Mouse (Mus musculus) T-helper 1 cell (primary cell): ENCODE results near the gene Sec1.

ENCODE experiments used
- in situ Hi-C: fragments of 300-600 bp; cut with MboI, MseI; formaldehyde crosslinking; loops from one replicate; pipeline ENCODE4 v1.15.1; 2025; ENCODE audit warnings: high pct_unique_total_duplicates

Sec1 gene

DNA sequence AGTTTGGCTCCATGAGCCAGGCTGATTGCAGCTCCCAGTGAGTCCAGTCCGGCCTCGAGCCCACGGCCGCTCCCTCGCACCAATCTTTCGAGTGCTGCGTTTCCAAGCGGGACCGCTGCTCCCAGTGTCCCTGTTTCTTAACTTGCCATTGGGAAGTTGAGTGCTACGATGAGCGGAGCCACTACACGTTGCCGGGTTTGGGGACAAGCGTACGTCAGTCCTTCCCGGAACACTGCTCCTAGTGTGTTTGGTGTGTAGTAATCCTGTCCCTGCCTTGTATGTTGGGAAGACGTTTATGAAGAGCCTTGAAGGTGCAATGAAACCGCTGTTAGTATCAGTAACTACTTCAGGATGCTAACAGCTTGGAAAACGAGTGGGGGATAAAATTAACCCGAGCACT, 24.1 kb upstream of the Sec1 start:
- in situ Hi-C loops, result no loop called here

- in situ Hi-C loops, result no loop called here
Measured at GRCm38 (mm10) chr7:45717918-45718297, 23.7 kb upstream of the Sec1 start, which contains the start of gene Sphk2. Sphk2 (minus strand) TSS chr7:45718002.

DNA sequence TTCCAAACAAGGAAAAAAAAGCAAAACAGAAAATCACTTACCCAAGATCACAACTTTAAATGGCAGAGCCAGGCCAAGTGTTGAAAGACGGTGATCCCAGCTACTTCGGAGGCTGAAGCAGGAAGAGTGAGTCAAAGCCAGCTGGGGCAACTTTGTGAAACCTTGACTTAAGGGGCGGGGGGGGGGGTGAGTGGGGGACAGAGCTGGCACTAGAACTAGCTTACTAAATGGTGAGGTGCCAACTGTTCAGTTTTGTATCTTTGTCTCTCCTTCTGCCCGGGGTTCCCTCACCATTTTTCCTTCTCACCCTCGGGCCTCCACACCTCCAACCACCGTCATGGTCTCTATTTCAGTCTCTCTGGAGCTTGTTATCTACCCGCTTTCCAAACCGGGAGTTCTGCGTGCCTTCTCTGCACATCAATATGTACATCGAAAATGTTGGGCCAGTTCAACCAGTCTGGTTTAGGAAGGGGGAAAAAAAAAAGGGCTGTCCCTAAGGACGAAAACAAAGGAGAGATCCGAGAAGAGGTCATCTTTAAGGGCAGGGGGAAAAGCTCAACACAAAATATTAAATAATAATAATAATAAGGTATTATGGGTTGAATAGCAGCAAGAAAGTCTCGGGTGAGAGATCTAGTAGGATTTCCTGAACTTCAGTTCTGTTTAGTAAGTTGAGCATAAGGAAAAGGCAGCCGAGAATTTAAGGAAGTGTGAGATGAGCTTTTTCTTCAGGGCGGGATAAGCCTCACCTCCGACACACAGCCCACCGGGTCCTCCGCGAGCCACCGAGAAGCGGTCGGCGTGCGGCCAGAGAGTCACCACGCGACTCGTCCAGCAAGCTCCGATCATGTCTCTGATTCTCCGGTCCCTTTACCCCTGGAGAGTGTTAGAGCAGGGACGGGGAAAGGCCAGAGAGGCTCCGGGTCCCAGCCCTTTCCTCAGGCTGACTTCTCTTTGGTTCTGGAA, 23.0 kb upstream of the Sec1 start:
- in situ Hi-C loops, result no loop called here

DNA sequence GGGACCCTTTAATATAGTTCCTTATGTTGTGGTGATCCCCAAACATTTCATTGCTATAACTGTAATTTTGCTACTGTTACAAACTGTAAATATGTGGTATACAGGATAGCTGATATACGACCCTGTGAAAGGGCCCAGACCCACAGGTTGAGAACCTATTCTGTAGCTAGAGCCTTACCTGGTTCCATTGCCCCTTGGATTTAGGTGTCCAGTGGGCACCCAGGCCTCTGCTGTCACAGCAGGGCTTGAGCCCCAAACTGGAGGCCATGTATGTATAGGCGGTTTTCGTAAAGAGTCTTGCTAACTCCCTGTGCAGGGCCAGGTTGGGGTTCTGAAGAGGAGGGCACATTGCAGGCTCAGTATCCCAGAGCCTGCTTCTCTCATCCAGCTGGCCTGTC, 22.3 kb upstream of the Sec1 start:
- in situ Hi-C loops, result no loop called here

GRCm38 (mm10) chr7:45715741-45716459, 21.7 kb upstream of the Sec1 start:
- in situ Hi-C loops, result no loop called here

- in situ Hi-C loops, result no loop called here
Measured at GRCm38 (mm10) chr7:45715090-45715708, 21.0 kb upstream of the Sec1 start, which contains the start of gene Rpl18. Rpl18 (plus strand) TSS chr7:45715457.

- in situ Hi-C loops, result no loop called here
Measured at GRCm38 (mm10) chr7:45714630-45715089, 20.5 kb upstream of the Sec1 start.

GRCm38 (mm10) chr7:45713881-45714520, 19.8 kb upstream of the Sec1 start:
- in situ Hi-C loops, result no loop called here

DNA sequence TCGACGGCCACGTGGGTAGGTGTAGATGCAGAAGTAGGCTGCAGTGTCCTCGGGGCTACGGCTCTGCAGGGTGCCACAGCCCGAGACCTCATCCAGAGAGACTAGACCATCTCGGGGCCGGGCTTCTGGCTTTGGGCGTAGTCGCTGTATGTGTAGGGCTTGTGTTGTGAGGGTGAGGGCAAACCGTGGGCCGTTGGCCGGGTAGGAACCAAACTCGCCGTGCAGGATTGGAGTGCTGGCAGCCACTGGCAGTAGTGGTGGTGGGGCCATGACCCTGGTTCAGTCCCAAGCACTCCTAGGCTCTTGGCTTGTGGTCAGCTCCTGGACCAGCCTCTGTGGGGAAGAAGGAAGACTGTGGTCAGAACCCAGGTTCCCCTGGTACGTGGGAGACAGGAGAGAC, 19.2 kb upstream of the Sec1 start:
- in situ Hi-C loops, result no loop called here

GRCm38 (mm10) chr7:45712022-45712757, 18.0 kb upstream of the Sec1 start:
- in situ Hi-C loops, result no loop called here

DNA sequence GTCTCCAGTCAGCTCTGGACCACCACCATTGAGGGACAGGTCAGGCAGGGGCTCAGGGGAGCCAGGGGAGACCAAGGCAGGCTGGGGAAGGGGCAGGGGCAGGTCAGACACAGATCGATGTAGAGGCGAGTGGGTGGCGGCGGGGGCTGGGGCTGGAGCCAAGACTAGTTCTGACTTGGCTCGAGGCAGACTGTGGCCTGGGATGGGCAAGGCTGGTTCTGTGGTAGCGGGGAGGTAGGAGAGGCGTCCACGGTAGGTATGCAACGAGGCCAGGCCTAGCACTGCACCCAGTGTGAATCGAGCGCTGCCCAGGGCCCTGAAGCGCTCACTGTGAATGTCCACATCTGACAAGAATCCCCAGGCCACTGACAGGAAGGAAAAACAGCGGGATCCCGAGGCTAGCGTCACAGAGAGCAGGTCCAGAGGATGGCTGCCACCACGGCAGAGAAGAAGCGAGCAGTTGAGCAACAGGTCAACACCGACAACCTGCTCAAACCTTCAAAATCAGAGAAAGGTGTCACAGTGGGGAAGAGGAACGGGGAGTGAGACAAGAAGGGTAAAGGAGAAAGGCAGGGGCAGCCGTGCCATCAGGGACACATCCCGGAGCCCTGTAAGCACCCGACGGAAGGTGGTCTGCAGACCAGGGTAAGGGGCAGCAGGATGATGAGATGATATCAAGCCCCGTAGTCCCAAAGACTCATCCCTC, 17.3 kb upstream of the Sec1 start:
- in situ Hi-C loops, result no loop called here

- in situ Hi-C loops, result no loop called here
Measured at GRCm38 (mm10) chr7:45710477-45711191, 16.4 kb upstream of the Sec1 start.

DNA sequence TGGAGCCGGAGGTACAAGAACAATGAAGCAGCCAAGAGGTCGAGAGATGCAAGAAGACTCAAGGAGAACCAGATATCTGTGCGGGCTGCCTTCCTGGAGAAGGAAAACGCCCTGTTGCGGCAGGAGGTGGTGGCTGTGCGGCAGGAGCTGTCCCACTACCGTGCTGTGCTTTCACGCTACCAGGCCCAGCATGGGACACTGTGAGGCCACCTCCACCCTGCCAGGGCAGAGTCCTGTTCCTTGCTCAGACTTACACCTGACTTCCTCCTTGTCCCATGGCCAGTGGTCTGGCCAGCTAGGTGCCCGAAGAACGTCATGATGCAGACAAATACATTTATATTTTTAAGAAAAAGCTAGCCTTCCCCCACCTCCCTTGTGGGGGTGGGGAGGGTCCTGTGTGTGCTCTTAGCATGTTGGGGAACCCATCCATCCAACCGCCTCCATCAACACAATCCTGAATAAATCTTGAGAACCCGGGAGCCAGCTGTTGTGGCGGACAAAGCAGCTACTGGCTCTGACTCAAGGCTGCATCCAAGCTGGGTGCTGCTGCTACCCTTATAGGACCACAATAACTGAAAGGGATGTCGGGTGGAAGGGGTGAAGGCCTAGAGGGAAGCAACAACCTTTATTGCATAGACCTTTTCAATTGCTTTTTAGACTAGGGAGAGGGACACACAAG, 15.6 kb upstream of the Sec1 start:
- in situ Hi-C loops, result loop anchor here (10.0 kb wide), 1 partner anchor 815 kb away; the partner anchor contains the start of genes Fuz and Med25

DNA sequence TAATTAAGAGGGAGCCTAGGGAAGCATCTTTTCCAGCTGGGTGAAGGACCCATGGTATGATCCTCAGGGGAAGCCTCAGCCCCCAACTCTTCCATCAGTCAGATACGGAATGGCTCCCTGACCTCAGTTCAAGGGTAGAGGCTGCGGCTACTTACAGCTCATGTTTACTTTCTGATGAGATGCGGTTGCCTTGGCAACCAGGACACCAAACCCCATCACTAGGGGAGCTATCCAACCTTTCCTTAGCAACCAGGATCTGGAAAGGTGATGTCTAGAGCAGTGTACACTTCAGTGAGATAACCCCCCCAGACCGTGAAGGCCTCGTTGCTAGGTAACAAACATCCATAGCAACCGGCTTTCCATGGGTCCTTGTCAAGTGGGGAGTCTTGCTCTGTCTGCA, 14.8 kb upstream of the Sec1 start:
- in situ Hi-C loops, result loop anchor here (10.0 kb wide), 1 partner anchor 814 kb away; the partner anchor contains the start of genes Fuz and Med25

GRCm38 (mm10) chr7:45708221-45708761, 14.1 kb upstream of the Sec1 start:
- in situ Hi-C loops, result loop anchor here (10.0 kb wide), 1 partner anchor 813 kb away; the partner anchor contains the start of genes Fuz and Med25

DNA sequence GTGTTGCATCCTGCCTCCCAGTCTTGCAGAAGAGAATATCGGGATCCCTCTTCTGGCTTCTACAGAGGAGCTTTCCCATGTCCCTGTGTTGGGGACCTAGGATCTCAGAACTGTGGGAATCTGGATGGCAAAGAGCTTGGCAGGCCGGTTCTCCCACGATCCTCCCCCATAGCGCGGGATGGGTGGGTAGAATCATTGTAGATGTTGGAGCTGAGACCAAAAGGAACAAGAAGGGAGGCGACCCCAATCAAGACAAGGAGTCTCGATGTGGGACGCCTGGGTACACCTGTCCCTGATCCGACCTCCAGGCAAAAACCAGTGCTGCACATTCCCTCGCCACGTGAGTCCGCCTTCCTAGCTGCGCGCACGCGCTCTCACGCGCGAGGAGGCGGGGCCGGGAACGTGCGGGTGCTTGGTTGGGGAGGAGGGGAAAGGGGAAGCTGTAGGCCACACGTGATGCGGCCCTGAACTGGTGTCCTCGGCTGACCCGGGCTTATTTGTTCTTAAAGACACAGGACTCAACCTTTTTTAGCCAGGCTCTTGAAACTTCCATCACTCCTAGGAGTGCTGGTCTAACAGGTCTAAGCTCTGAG, 13.3 kb upstream of the Sec1 start:
- in situ Hi-C loops, result loop anchor here (10.0 kb wide), 1 partner anchor 813 kb away; the partner anchor contains the start of genes Fuz and Med25

GRCm38 (mm10) chr7:45706721-45707241, 12.6 kb upstream of the Sec1 start:
- in situ Hi-C loops, result loop anchor here (10.0 kb wide), 1 partner anchor 812 kb away; the partner anchor contains the start of genes Fuz and Med25
